Mouse (Mus musculus) midbrain, embryonic 11.5 days (tissue): ENCODE data around the gene Tsc22d1. TPM values are rescaled to one million over a fixed set of nuclear protein-coding genes. Genes with fewer than 3 reads are reported as not detected.

Experiments used
- ATAC-seq: fragments of 200-750 bp; cut with Nextera tagmentation; 2 replicates; pipeline ENCODE4 v1.8.0; 2017; ENCODE audit warnings: moderate TSS enrichment, moderate library complexity; ENCODE audit not compliant: low FRiP score
- DNase-seq: peaks from one replicate; pipeline ENCODE4 v3.0.0; 2015; ENCODE audit warnings: low spot score; ENCODE audit errors: missing footprints
- H3K27ac ChIP-seq: fragments of 300-500 bp; sonication (generic); 2 replicates; pipeline ENCODE4 v1.5.1; 2014; ENCODE audit warnings: low read depth, low read length
- H3K27me3 ChIP-seq: fragments of 300-500 bp; sonication (generic); 2 replicates; pipeline ENCODE4 v1.6.1; 2014; ENCODE audit warnings: mild to moderate bottlenecking, low read length, moderate library complexity, mixed read lengths; ENCODE audit not compliant: control insufficient read depth, insufficient read depth
- H3K36me3 ChIP-seq: fragments of 300-500 bp; sonication (generic); 2 replicates; pipeline ENCODE4 v1.6.1; 2014; ENCODE audit warnings: mild to moderate bottlenecking, low read length, moderate library complexity, mixed read lengths; ENCODE audit not compliant: control insufficient read depth, insufficient read depth
- H3K4me1 ChIP-seq: fragments of 300-500 bp; sonication (generic); 2 replicates; pipeline ENCODE4 v1.6.1; 2014; ENCODE audit warnings: low read length; ENCODE audit not compliant: control insufficient read depth, insufficient read depth
- H3K4me2 ChIP-seq: fragments of 300-500 bp; sonication (generic); 2 replicates; pipeline ENCODE4 v1.6.1; 2014; ENCODE audit warnings: mild to moderate bottlenecking, moderate library complexity
- H3K4me3 ChIP-seq: fragments of 300-500 bp; sonication (generic); 2 replicates; pipeline ENCODE4 v1.5.1; 2014; ENCODE audit warnings: low read depth, low read length
- H3K9ac ChIP-seq: fragments of 300-500 bp; sonication (generic); 2 replicates; pipeline ENCODE4 v1.6.1; 2014; ENCODE audit warnings: low read length
- H3K9me3 ChIP-seq: fragments of 300-500 bp; sonication (generic); 2 replicates; pipeline ENCODE4 v1.6.1; 2016; ENCODE audit warnings: low read length; ENCODE audit not compliant: control insufficient read depth
- WGBS: fragments of 180-500 bp; shearing (Covaris S2); extraction: QIAGEN DNeasy Blood & Tissue Kit; methylation state at CpG from one replicate; pipeline ENCODE4 v1.1.7; 2014; 5-methylcytosine and 5-hydroxymethylcytosine counted together
- polyA plus RNA-seq: library from polyadenylated mRNA; unstranded; fragments of >200 nt; fragmentation: Nextera tagmentation; extraction: Ambion mirVana; gene quantifications from 2 replicates; pipeline ENCODE4 v1.2.1, GENCODE M21; 2014

Tsc22d1 gene
- polyA plus RNA-seq, 1 experiment from 2014 or later: 495 TPM

GRCm38 (mm10) chr14:76527758-76528313, 113.1 kb downstream of the Tsc22d1 start:
- no peaks in the 10 kb centered on the region for H3K9me3 ChIP-seq
- DNase-seq: no peak
- H3K27me3 ChIP-seq: no peaks in the 10 kb centered on the region
- 79% methylated on average over 9 of the region's 9 CpGs for WGBS
- H3K4me1 ChIP-seq: 0 out of 2 replicates have a peak, but pooled peaks cover 2% of the 10 kb centered on the region
- no peak for ATAC-seq
- H3K9ac ChIP-seq: no peak overlapping the region
- no peak overlapping the region for H3K4me3 ChIP-seq
- no peak overlapping the region for H3K27ac ChIP-seq
- no peaks in the 10 kb centered on the region for H3K36me3 ChIP-seq
- H3K4me2 ChIP-seq: no peak overlapping the region

GRCm38 (mm10) chr14:76528641-76529040, 113.9 kb downstream of the Tsc22d1 start:
- H3K4me3 ChIP-seq: no peak overlapping the region
- no peaks in the 10 kb centered on the region for H3K27me3 ChIP-seq
- no peak overlapping the region; the same call in 1 of the 2 replicates for H3K9ac ChIP-seq
- no peak overlapping the region for H3K27ac ChIP-seq
- 56% methylated on average over 5 of the region's 5 CpGs for WGBS
- no peaks in the 10 kb centered on the region for H3K36me3 ChIP-seq
- no peak for DNase-seq
- H3K4me1 ChIP-seq: peaks cover 5% of the 10 kb centered on the region
- H3K4me2 ChIP-seq: no peak overlapping the region
- ATAC-seq: no peak
- no peaks in the 10 kb centered on the region for H3K9me3 ChIP-seq

- DNase-seq (no peak), ATAC-seq (no peak)
- Histone ChIP-seq H3K9me3 (no peaks in the 10 kb centered on the region), H3K27me3 (no peaks in the 10 kb centered on the region), H3K4me3 (no peak overlapping the region), H3K4me1 (peaks cover 6% of the 10 kb centered on the region), H3K9ac (no peak overlapping the region), H3K27ac (no peak overlapping the region), H3K4me2 (no peak overlapping the region), H3K36me3 (no peaks in the 10 kb centered on the region)
- 92% methylated on average over 7 of the region's 7 CpGs for WGBS
Measured at GRCm38 (mm10) chr14:76531027-76531660, 116.4 kb downstream of the Tsc22d1 start.

GRCm38 (mm10) chr14:76532257-76533169, 117.8 kb downstream of the Tsc22d1 start:
- Histone ChIP-seq H3K27me3 (no peaks in the 10 kb centered on the region), H3K4me2 (peak overlapping the region; percentile 41), H3K9me3 (no peaks in the 10 kb centered on the region), H3K27ac (peak overlapping the region; percentile 41), H3K9ac (peak overlapping the region; percentile 39), H3K4me1 (peaks cover 6% of the 10 kb centered on the region), H3K4me3 (peak overlapping the region; percentile 8; the same call in 1 of the 2 replicates), H3K36me3 (no peaks in the 10 kb centered on the region)
- WGBS: 40% methylated on average over 20 of the region's 20 CpGs
- DNase-seq (peak; percentile 92), ATAC-seq (peak; percentile 90)

GRCm38 (mm10) chr14:76533170-76533815, 118.5 kb downstream of the Tsc22d1 start:
- peak overlapping the region; percentile 8; the same call in 1 of the 2 replicates for H3K4me3 ChIP-seq
- H3K36me3 ChIP-seq: no peaks in the 10 kb centered on the region
- peak overlapping the region; percentile 39 for H3K9ac ChIP-seq
- no peaks in the 10 kb centered on the region for H3K9me3 ChIP-seq
- peak overlapping the region; percentile 41 for H3K27ac ChIP-seq
- ATAC-seq: peak; percentile 62
- no peaks in the 10 kb centered on the region for H3K27me3 ChIP-seq
- 32% methylated on average over 10 of the region's 10 CpGs for WGBS
- H3K4me1 ChIP-seq: peaks cover 4% of the 10 kb centered on the region
- DNase-seq: no peak
- H3K4me2 ChIP-seq: peak overlapping the region; percentile 41

DNA sequence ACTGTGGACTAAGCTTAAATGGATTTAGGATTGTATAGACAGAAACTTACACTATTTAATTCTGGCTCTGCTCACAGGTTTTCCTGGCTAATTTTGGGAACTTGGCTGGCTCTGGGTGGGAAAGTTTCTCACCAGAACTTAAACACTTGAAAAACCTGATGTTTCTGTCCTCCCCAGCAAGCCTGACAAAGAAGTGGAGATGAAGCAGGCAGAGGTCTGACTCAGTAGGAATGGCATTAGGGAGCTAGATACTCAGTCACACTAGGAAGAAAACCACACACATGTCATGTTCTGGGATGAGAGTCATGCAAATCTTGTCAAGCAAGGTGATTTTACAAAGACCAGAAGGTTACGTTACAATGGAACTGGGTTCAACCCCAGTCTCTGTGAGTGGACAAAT, 120.3 kb downstream of the Tsc22d1 start:
- Histone ChIP-seq H3K4me1 (peaks cover 4% of the 10 kb centered on the region), H3K4me3 (no peak overlapping the region), H3K36me3 (no peaks in the 10 kb centered on the region), H3K27ac (no peak overlapping the region), H3K4me2 (no peak overlapping the region), H3K27me3 (no peaks in the 10 kb centered on the region), H3K9ac (no peak overlapping the region), H3K9me3 (no peaks in the 10 kb centered on the region)
- DNase-seq (no peak), ATAC-seq (no peak)
- WGBS: 98% methylated on average over 1 of the region's 1 CpGs

DNA sequence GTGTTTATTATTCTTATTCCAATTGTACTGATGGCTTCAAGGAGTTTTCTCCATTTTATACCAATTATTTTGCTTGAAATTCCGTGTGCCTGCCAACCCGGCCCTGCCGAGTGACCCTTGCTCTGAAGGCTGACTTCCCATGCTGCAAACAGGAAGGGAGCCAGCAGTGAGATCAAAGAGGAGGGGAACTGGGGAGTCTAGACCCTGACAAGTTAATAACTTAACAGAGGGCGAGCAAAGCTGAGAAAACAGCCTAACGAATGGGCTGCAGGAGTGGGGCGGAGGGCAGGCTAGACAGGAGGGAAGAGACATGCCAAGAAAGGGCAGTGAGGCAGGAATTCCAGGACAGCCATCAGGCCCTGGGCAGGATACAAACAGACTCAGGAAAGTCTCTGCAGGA, 122.2 kb downstream of the Tsc22d1 start:
- ATAC-seq (no peak), DNase-seq (no peak)
- Histone ChIP-seq H3K27me3 (no peaks in the 10 kb centered on the region), H3K4me3 (no peak overlapping the region), H3K9me3 (no peaks in the 10 kb centered on the region), H3K9ac (no peak overlapping the region), H3K36me3 (no peaks in the 10 kb centered on the region), H3K4me1 (peaks cover 4% of the 10 kb centered on the region), H3K27ac (no peak overlapping the region), H3K4me2 (no peak overlapping the region)
- WGBS: 34% methylated on average over 6 of the region's 6 CpGs

DNA sequence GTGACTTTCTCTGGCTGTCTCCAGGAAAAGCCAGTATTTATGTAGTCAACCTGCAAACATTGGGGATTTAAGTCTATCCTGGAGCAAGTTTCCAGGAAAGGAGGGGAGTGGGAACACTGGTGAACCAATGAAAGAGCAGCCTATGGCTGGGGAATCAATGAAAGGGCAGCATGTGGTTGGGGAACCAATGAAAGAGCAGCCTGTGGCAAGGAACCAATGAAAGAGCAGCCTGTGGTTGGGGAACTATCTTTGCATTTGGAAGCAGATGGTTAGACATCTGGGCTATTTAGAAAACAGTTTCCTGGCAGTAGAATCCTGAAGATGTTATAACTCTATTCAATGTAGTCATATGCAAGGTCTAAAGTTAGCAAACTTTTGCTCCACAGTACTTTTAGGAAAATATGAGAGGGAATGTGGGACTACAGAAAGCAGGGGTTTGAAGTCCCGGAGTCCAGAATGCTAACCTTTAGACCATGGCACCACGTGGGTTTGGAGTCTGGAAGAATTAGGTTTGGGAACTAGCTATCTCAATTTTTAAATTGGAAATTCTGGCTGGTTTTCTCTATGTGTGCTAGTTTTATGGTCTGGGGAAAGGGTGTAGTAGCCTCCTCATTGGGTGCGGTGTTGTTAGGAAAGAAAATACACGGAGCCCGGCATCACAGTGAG, 125.4 kb downstream of the Tsc22d1 start:
- ATAC-seq (no peak), DNase-seq (no peak)
- no peak overlapping the region for H3K4me3 ChIP-seq
- H3K9me3 ChIP-seq: no peaks in the 10 kb centered on the region
- WGBS: 92% methylated on average over 5 of the region's 5 CpGs
- H3K36me3 ChIP-seq: no peaks in the 10 kb centered on the region
- H3K9ac ChIP-seq: no peak overlapping the region
- no peak overlapping the region for H3K4me2 ChIP-seq
- H3K27ac ChIP-seq: no peak overlapping the region
- no peaks in the 10 kb centered on the region for H3K27me3 ChIP-seq
- H3K4me1 ChIP-seq: no peaks in the 10 kb centered on the region
